Mouse (Mus musculus) monocyte, adult 5-6 weeks (primary cell): ENCODE measurements around the gene Cnbd2. TPM values are rescaled to one million over a fixed set of nuclear protein-coding genes. Genes with fewer than 3 reads are reported as not detected.

Experiments
- ATAC-seq: fragments of 153-309, 156-312 bp; replicated peaks from 2 replicates; pipeline ENCODE4 v1.8.0; 2017; ENCODE audit warnings: mild to moderate bottlenecking; ENCODE audit not compliant: low TSS enrichment, insufficient number of reproducible peaks, severe bottlenecking, poor library complexity, low FRiP score
- total RNA-seq: library from RNA; stranded (forward); fragments of 200-1000, 200-491, 200-594 nt; gene quantifications from 3 replicates; pipeline ENCODE4 v1.2.3, GENCODE M21; 2017

Cnbd2 gene
- total RNA-seq, 1 experiment from 2014 or later: 11.2 TPM

DNA sequence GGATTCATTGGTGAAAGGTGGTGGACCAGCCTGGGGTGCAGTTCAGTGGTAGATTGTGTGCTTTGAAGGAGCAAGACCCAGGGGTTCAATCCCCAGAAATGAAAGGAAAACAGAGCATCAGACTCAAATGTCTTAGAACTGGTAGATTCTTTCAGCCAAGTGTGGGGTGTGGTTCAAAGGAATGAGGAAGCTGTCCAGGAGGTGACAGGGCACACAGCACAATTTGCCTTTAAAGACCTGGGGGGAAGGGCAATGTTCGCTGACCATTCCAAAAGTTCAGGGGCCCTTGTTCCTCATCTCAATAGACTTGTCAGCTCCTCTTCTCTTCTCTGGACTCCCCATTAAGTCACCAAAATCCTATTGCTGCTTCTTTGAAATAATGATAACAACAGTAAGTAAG is 105.1 kb downstream of the Cnbd2 start:
- peak; percentile 83 for ATAC-seq

DNA sequence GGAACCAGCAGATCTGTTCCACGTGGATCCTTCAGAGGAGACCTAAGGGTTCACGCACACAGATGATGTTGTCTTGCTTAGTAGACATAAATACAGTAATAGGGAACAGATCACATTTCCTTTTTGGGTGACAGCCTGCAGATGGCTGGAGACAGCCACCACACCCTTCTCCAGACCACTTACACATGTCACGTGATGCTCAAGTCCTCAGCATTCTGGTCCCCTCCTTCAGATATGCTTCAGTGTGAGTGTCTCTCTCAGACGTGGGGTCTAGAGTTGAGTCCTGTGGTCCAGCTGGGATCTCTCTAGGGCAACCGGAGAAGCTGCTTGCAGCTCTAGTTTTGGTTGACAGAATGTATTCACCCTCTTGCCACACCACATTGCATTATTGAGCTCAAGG is 106.4 kb downstream of the Cnbd2 start:
- no peak for ATAC-seq

DNA sequence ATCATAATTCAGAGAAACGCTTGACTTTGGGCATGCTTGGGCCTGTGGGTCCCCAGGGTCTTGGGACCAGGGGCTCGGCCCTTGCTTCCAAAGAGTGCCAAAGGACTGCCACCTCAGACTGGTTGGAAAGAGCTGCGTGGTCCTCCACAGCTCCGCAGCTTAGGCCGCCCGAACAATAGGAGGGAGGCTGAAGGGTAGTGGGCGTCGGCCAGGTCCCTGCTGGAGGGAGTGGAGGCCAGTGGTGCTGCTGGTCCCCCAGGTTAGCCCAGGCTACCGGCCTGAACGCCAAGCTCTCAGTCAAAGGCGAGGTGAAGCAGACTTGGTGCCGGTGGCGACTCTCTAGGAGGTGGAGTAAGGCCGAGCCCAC is 108.2 kb downstream of the Cnbd2 start:
- ATAC-seq: no peak

- ATAC-seq: 0 out of 2 replicates have a peak, but pooled peaks have one; percentile 4
Measured at GRCm38 (mm10) chr2:156420694-156421380, 108.7 kb downstream of the Cnbd2 start, which contains the start of gene Epb41l1. TSS of gene Epb41l1 (plus strand) at chr2:156420909.

DNA sequence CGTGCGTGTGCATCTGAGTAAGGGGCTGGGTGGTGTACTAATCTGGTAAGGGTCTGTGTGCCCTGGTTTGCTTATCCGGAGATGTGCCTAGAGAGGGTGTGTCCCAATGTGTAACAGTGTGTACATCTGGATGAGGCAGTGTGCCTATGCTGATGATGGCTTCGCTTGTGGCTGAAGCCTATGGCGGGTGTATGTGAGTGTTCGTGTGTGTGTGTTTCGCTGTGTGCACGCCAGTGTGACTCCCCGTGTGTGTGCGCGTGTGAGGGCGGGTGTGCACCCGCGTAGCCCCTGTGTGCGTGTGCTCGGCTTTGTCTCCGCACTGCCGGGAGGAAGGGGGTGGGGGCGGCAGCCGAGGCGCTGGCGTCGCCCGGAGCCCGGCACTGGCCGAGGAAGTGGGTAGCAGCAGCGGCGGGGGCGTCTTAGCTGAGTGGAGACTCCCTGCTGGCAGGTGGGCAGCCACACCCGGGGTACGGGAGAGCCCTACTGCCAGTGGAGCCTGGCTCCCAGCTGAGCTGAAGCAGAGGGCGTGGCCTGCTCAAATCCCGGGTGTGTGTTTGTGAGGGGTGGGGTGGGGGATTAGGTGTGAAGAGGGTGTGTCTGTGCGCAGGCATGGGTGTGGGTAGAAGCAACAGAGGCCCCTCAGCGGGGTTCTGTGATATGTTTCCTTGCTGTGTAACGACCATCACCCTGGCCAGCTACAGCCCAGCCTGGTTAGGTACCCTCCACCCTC is 109.4 kb downstream of the Cnbd2 start:
- peak; percentile 20; the same call in 1 of the 2 replicates for ATAC-seq

DNA sequence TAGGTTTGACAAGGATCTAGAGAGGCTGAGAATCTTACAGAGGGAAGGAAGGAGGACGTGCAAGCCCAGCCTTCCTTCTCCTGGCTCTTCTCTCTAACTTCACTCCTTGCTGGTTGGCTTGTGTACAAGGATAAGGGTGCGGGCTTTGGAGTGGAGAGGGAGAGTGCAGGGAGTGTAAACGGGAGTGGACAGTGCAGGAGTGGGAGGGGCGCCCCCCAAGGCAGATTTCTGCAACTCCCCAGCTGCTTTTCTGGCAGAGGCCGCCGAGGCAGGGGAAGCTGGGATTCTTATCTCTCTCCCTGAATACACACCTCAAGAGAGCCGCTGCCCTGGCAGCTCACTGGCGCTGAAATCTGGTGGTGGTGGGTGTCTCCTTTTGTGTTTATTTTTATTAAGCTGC is 110.5 kb downstream of the Cnbd2 start:
- ATAC-seq: no peak

- no peak for ATAC-seq
Measured at GRCm38 (mm10) chr2:156423672-156424071, 111.6 kb downstream of the Cnbd2 start.

Other genes with a start within 250 kb of the Cnbd2 start
- gene Spag4, start 247.1 kb upstream of the Cnbd2 start, total RNA-seq: 0.29 to 2.2 TPM (median 1.9 TPM) in 3 replicates
- 33.8 to 71.0 TPM (median 55.8 TPM) in 3 replicates for gene Cpne1, start 200.3 kb upstream of the Cnbd2 start, total RNA-seq
- gene Rbm12, start 200.3 kb upstream of the Cnbd2 start, total RNA-seq: 11.0 to 22.7 TPM (median 13.0 TPM) in 3 replicates
- 22.3 to 33.9 TPM (median 24.9 TPM) in 3 replicates for gene Gm28036, start 185.2 kb upstream of the Cnbd2 start, total RNA-seq
- gene Romo1, start 168.3 kb upstream of the Cnbd2 start, total RNA-seq: 9.1 to 25.0 TPM (median 10.2 TPM) in 3 replicates
- 28.1 to 50.8 TPM (median 31.0 TPM) in 3 replicates for gene Nfs1, start 168.1 kb upstream of the Cnbd2 start, total RNA-seq
- 1,407 to 1,708 TPM (median 1,696 TPM) in 3 replicates for gene Rbm39, start 132.1 kb upstream of the Cnbd2 start, total RNA-seq
- gene Phf20, start 115.8 kb upstream of the Cnbd2 start, total RNA-seq: 25.7 to 71.4 TPM (median 66.4 TPM) in 3 replicates
- gene Scand1, start 405 bp downstream of the Cnbd2 start, total RNA-seq: 4.8 to 57.7 TPM (median 47.6 TPM) in 3 replicates
- 3.5 to 7.1 TPM (median 6.2 TPM) in 3 replicates for gene Epb41l1, start 108.6 kb downstream of the Cnbd2 start, total RNA-seq
- 7.2 to 15.5 TPM (median 14.9 TPM) in 3 replicates for gene Aar2, start 235.3 kb downstream of the Cnbd2 start, total RNA-seq